Mouse (Mus musculus): ENCODE measurements around the gene Specc1. TPM values are rescaled to one million over a fixed set of nuclear protein-coding genes. Genes with fewer than 3 reads are reported as not detected.

Specc1 gene
- polyA plus RNA-seq, 1 experiment from 2014 or later = 10.2 TPM

- ATAC-seq (ENCODE audit: low read depth) = no peak
- WGBS = 78% methylated on average over 6 of the region's 6 CpGs
- Histone ChIP-seq H3K9ac (no peak overlapping the region), H3K36me3 (no peaks in the 10 kb centered on the region), H3K4me3 (no peak overlapping the region), H3K4me1 (replicated peaks) (no peaks in the 10 kb centered on the region; the same call in 1 of the 2 replicates), H3K4me2 (no peak overlapping the region), H3K27ac (replicated peaks) (no peak overlapping the region), H3K27me3 (no peaks in the 10 kb centered on the region), H3K9me3 (no peaks in the 10 kb centered on the region)
Measured at GRCm38 (mm10) chr11:62004881-62005240, 48.3 kb downstream of the Specc1 start.

GRCm38 (mm10) chr11:62005241-62005910 lies 48.8 kb downstream of the Specc1 start:
- no peak overlapping the region for H3K4me2 ChIP-seq
- H3K4me1 ChIP-seq (replicated peaks) = no peaks in the 10 kb centered on the region; the same call in 1 of the 2 replicates
- H3K27me3 ChIP-seq = no peaks in the 10 kb centered on the region
- no peaks in the 10 kb centered on the region for H3K9me3 ChIP-seq
- no peak overlapping the region for H3K9ac ChIP-seq
- H3K36me3 ChIP-seq = no peaks in the 10 kb centered on the region
- H3K4me3 ChIP-seq = no peak overlapping the region
- WGBS = 63% methylated on average over 14 of the region's 14 CpGs
- 0 out of 2 replicates have a peak overlapping the region, but pooled peaks have one; percentile 46 for H3K27ac ChIP-seq (replicated peaks)
- no peak for ATAC-seq (ENCODE audit: low read depth)

- 78% methylated on average over 5 of the region's 5 CpGs for WGBS
Measured at GRCm38 (mm10) chr11:62005911-62006260, 49.3 kb downstream of the Specc1 start.

GRCm38 (mm10) chr11:62006680-62007079 lies 50.1 kb downstream of the Specc1 start:
- WGBS = 52% methylated on average over 5 of the region's 5 CpGs
- no peak overlapping the region for H3K9ac ChIP-seq
- ATAC-seq (ENCODE audit: low read depth) = no peak
- H3K4me3 ChIP-seq = no peak overlapping the region
- H3K36me3 ChIP-seq = no peaks in the 10 kb centered on the region
- no peak overlapping the region for H3K4me2 ChIP-seq
- H3K27me3 ChIP-seq = no peaks in the 10 kb centered on the region
- no peak overlapping the region for H3K27ac ChIP-seq (replicated peaks)
- no peaks in the 10 kb centered on the region for H3K9me3 ChIP-seq
- no peaks in the 10 kb centered on the region; the same call in 1 of the 2 replicates for H3K4me1 ChIP-seq (replicated peaks)

More at GRCm38 (mm10) chr11:62005911-62006260, 49.3 kb downstream of the Specc1 start:
- H3K4me3 ChIP-seq = no peak overlapping the region
- no peak overlapping the region for H3K27ac ChIP-seq (replicated peaks)
- no peak overlapping the region for H3K9ac ChIP-seq
- no peaks in the 10 kb centered on the region for H3K36me3 ChIP-seq
- no peaks in the 10 kb centered on the region for H3K27me3 ChIP-seq
- ATAC-seq (ENCODE audit: low read depth) = no peak
- H3K4me2 ChIP-seq = no peak overlapping the region
- no peaks in the 10 kb centered on the region for H3K9me3 ChIP-seq
- H3K4me1 ChIP-seq (replicated peaks) = no peaks in the 10 kb centered on the region; the same call in 1 of the 2 replicates

GRCm38 (mm10) chr11:62007984-62008383 lies 51.4 kb downstream of the Specc1 start:
- no peak overlapping the region for H3K27ac ChIP-seq (replicated peaks)
- WGBS = 53% methylated on average over 9 of the region's 9 CpGs

DNA sequence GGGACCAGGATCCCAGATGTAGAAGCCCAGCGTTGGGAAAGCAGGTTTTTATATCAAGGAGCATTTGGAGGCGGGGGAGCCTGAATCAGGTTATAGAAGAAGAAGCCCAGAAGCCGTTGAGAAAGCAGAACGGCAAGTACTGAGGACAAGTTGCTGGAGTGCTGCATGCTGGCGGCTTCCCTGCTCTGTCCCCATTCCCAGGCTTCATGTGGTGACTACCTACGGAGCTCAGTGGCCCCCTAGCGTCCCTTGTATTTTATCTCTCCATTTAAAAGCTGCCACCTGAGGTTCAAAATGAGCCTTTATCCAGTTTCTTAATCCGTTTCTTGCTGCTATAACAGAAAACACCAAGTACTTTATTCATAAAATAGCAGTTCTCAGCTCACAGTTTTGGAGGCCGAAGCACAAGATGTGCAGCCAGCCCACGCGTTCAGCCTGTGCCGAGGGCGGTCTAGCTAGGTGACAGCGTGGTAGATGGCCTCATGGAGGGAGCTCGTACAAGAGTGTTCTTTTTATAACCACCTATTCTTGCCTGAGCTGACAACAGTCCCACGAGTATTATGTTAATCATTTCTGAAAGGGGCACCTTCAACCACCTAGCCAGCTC lies 54.2 kb downstream of the Specc1 start:
- Histone ChIP-seq H3K9me3 (no peaks in the 10 kb centered on the region), H3K27me3 (no peaks in the 10 kb centered on the region), H3K27ac (replicated peaks) (no peak overlapping the region), H3K36me3 (no peaks in the 10 kb centered on the region), H3K4me1 (replicated peaks) (no peaks in the 10 kb centered on the region), H3K9ac (no peak overlapping the region), H3K4me3 (no peak overlapping the region), H3K4me2 (no peak overlapping the region)
- WGBS = 74% methylated on average over 16 of the region's 16 CpGs
- ATAC-seq (ENCODE audit: low read depth) = no peak

More at GRCm38 (mm10) chr11:62007984-62008383, 51.4 kb downstream of the Specc1 start:
- no peak overlapping the region for H3K9ac ChIP-seq
- H3K4me2 ChIP-seq = no peak overlapping the region
- no peak for ATAC-seq (ENCODE audit: low read depth)
- H3K36me3 ChIP-seq = no peaks in the 10 kb centered on the region
- no peaks in the 10 kb centered on the region for H3K27me3 ChIP-seq
- no peaks in the 10 kb centered on the region for H3K9me3 ChIP-seq
- H3K4me1 ChIP-seq (replicated peaks) = no peaks in the 10 kb centered on the region
- no peak overlapping the region for H3K4me3 ChIP-seq

DNA sequence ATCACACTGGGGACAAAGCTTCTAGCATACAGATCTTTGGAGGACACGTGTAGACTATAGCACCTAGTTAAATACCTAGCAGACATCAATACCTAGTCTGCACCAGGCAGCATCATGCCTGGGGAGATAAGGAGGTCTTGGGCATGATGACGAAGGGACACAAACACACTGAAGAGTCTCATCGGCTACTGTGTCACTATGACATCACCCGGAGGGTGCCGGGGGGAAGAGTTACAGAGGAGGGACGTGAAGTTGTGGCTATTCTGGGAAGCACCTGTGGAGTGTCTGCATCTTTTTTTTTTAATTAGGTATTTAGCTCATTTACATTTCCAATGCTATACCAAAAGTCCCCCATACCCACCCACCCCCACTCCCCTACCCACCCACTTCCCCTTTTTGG lies 55.5 kb downstream of the Specc1 start:
- Histone ChIP-seq H3K4me3 (no peak overlapping the region), H3K36me3 (no peaks in the 10 kb centered on the region), H3K27ac (replicated peaks) (no peak overlapping the region), H3K4me1 (replicated peaks) (no peaks in the 10 kb centered on the region), H3K27me3 (no peaks in the 10 kb centered on the region), H3K9ac (no peak overlapping the region), H3K9me3 (no peaks in the 10 kb centered on the region), H3K4me2 (no peak overlapping the region)
- no peak for ATAC-seq (ENCODE audit: low read depth)
- WGBS = 89% methylated on average over 6 of the region's 6 CpGs

DNA sequence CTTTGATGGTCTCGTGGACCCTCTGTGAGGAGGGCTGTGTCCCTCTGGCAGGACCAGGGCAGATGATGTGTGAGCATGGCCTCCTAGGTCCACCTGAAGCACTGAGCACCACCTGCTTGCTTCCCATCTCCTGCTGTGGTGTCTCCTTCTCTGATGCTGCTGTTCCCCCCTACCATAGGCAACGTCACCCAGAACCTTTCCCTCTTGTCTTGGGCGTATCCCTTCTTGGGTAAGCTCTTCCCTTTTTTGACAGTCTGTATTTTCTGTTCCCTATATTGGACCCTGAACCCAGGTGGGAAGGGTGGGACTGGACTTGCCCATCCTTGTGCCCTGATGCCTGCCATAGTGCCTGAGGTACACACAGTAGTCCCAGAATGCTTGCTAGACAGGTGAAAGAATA lies 56.9 kb downstream of the Specc1 start:
- ATAC-seq (ENCODE audit: low read depth) = no peak
- Histone ChIP-seq H3K27ac (replicated peaks) (no peak overlapping the region), H3K4me1 (replicated peaks) (no peaks in the 10 kb centered on the region), H3K9me3 (no peaks in the 10 kb centered on the region), H3K4me3 (no peak overlapping the region), H3K9ac (no peak overlapping the region), H3K27me3 (no peaks in the 10 kb centered on the region), H3K4me2 (no peak overlapping the region), H3K36me3 (no peaks in the 10 kb centered on the region)
- WGBS = 76% methylated on average over 3 of the region's 3 CpGs

- Histone ChIP-seq H3K27me3 (no peaks in the 10 kb centered on the region), H3K4me2 (no peak overlapping the region)
Measured at GRCm38 (mm10) chr11:62015071-62015654, 58.6 kb downstream of the Specc1 start.

GRCm38 (mm10) chr11:62016985-62017384 lies 60.4 kb downstream of the Specc1 start:
- Histone ChIP-seq H3K9ac (no peak overlapping the region), H3K4me2 (no peak overlapping the region), H3K36me3 (no peaks in the 10 kb centered on the region), H3K4me1 (replicated peaks) (no peaks in the 10 kb centered on the region), H3K9me3 (no peaks in the 10 kb centered on the region), H3K27me3 (no peaks in the 10 kb centered on the region), H3K4me3 (no peak overlapping the region), H3K27ac (replicated peaks) (no peak overlapping the region)
- no peak for ATAC-seq (ENCODE audit: low read depth)
- WGBS = 76% methylated on average over 2 of the region's 2 CpGs

More at GRCm38 (mm10) chr11:62015071-62015654, 58.6 kb downstream of the Specc1 start:
- no peaks in the 10 kb centered on the region for H3K36me3 ChIP-seq
- no peaks in the 10 kb centered on the region for H3K4me1 ChIP-seq (replicated peaks)
- no peak for ATAC-seq (ENCODE audit: low read depth)
- whole genome bisulfite sequencing = 43% methylated on average over 13 of the region's 13 CpGs
- no peak overlapping the region for H3K9ac ChIP-seq
- no peaks in the 10 kb centered on the region for H3K9me3 ChIP-seq
- H3K4me3 ChIP-seq = no peak overlapping the region
- H3K27ac ChIP-seq (replicated peaks) = no peak overlapping the region

GRCm38 (mm10) chr11:62018315-62019205 lies 62.0 kb downstream of the Specc1 start:
- Histone ChIP-seq H3K27me3 (no peaks in the 10 kb centered on the region), H3K9ac (no peak overlapping the region), H3K4me2 (no peak overlapping the region), H3K4me1 (replicated peaks) (0 out of 2 replicates have a peak, but pooled peaks cover 3% of the 10 kb centered on the region), H3K9me3 (no peaks in the 10 kb centered on the region), H3K36me3 (no peaks in the 10 kb centered on the region), H3K27ac (replicated peaks) (no peak overlapping the region), H3K4me3 (no peak overlapping the region)
- no peak for ATAC-seq (ENCODE audit: low read depth)
- WGBS = 83% methylated on average over 10 of the region's 10 CpGs

- H3K27ac ChIP-seq (replicated peaks) = no peak overlapping the region
- H3K4me3 ChIP-seq = no peak overlapping the region
- H3K27me3 ChIP-seq = no peaks in the 10 kb centered on the region
- no peaks in the 10 kb centered on the region for H3K9me3 ChIP-seq
- H3K9ac ChIP-seq = no peak overlapping the region
- no peak overlapping the region for H3K4me2 ChIP-seq
- WGBS = 69% methylated on average over 3 of the region's 3 CpGs
- no peak for ATAC-seq (ENCODE audit: low read depth)
- no peaks in the 10 kb centered on the region for H3K36me3 ChIP-seq
- H3K4me1 ChIP-seq (replicated peaks) = peaks cover 11% of the 10 kb centered on the region
Measured at GRCm38 (mm10) chr11:62019857-62020256, 63.3 kb downstream of the Specc1 start.
